Comparison of ENCODE assay signal across 20 mouse cellular contexts in genomic region chr3:144069979-144070540, GRCm38 (mm10).
A peak's percentile ranks its signal among the peaks of the same experiment; 100 is the strongest.
DNase-seq lines count a peak whose midpoint lies in the region; ATAC-seq lines count a peak whose summit lies in the region.
"Had no signal": no experiment of that assay in that cellular context is flagged by ENCODE, and none has a peak within 500 bp of the region (broad histone marks: within the 10 kb centered on the region; RNA-seq: fewer than 3 reads in every experiment).

No protein-coding gene starts in this region.

- DNase-seq in gastrocnemius, postnatal 14 days: peak; percentile 50
- no peak for DNase-seq in gastrocnemius, postnatal 25 days
- DNase-seq in urinary bladder, adult 18-20 months (ENCODE audit: low spot score in 2 of 2): peak; percentile 28 to 32
- DNase-seq in urinary bladder, postnatal 4 days (ENCODE audit: low spot score in 2 of 2): no peak
- peak; percentile 40 to 52 for DNase-seq in urinary bladder, postnatal 36 days (ENCODE audit: low spot score in 2 of 2)
- DNase-seq in cerebellum, postnatal 4 days (ENCODE audit: low spot score in 2 of 2): no peak
- DNase-seq in thymus, postnatal 10 days (ENCODE audit: low spot score in 2 of 2): no peak
- DNase-seq: adrenal gland, adult 8-10 months; cerebellum, adult 11-12 months; cerebellum, postnatal 14 days; kidney, adult 2 months; kidney, postnatal 14 days; lung, adult 18-20 months; lung, postnatal 10 days; right cerebral cortex, postnatal 14 days; spleen, adult 18-20 months; thymus, postnatal 36 days had no signal

- peak; percentile 32 for ATAC-seq in inflammation-experienced regulatory T-cells, adult 6 months
- ATAC-seq: forebrain, embryonic 14.5 days; liver, embryonic 12.5 days had no signal

- intact Hi-C loops in gastrocnemius, postnatal 14 days (cut with DNase I; ENCODE audit: low total_unique reads): no loop called here

Comparison
In these comparisons a context has a peak if more than half of its experiments do, and no peak if none do; other contexts are left out.
1. DNase-seq: peak in gastrocnemius, postnatal 14 days (single experiment), urinary bladder, adult 18-20 months (2 of 2) and urinary bladder, postnatal 36 days (2 of 2); none in gastrocnemius, postnatal 25 days (single experiment), urinary bladder, postnatal 4 days (0 of 2), cerebellum, postnatal 4 days (0 of 2) and thymus, postnatal 10 days (0 of 2).